Mouse (Mus musculus) layer of hippocampus, postnatal 14 days (tissue): ENCODE data around the gene Dera. TPM values are rescaled to one million over a fixed set of nuclear protein-coding genes. Genes with fewer than 3 reads are reported as not detected.

ENCODE experiments used
- DNase-seq, 2 experiments: peaks; one replicate each; pipeline ENCODE4 v3.0.0; 2021 to 2022; ENCODE audit warnings: low spot score in 2 of 2, mixed read lengths in 1 of 2
- total RNA-seq, 2 experiments: library from RNA; stranded (reverse); gene quantifications; 2 replicates each; pipeline ENCODE4 v1.2.3; 2021

The Dera gene
- total RNA-seq, 2 experiments from 2014 or later: 10.7 TPM

- DNase-seq: no peak
Observed at GRCm38 (mm10) chr6:137874471-137875244, 120.3 kb downstream of the Dera start.

GRCm38 (mm10) chr6:137885644-137886043 lies 131.3 kb downstream of the Dera start:
- no peak for DNase-seq

- no peak for DNase-seq
Observed at GRCm38 (mm10) chr6:137886210-137886979, 132.0 kb downstream of the Dera start.

- DNase-seq: no peak
Observed at GRCm38 (mm10) chr6:137887258-137887657, 132.9 kb downstream of the Dera start.

GRCm38 (mm10) chr6:137897671-137898070 lies 143.3 kb downstream of the Dera start:
- DNase-seq: no peak

GRCm38 (mm10) chr6:137901255-137901654 lies 146.9 kb downstream of the Dera start:
- no peak for DNase-seq

Other genes starting within 250 kb of the Dera start
- 10 to 100 TPM; 52.1 to 59.3 TPM for gene Eps8, start 99.7 kb upstream of the Dera start, total RNA-seq
- 100 to 1,000 TPM; 131 to 134 TPM for gene Strap, start 19.5 kb upstream of the Dera start, total RNA-seq